20 mouse cellular contexts compared by ENCODE assay signal in the genomic region with DNA sequence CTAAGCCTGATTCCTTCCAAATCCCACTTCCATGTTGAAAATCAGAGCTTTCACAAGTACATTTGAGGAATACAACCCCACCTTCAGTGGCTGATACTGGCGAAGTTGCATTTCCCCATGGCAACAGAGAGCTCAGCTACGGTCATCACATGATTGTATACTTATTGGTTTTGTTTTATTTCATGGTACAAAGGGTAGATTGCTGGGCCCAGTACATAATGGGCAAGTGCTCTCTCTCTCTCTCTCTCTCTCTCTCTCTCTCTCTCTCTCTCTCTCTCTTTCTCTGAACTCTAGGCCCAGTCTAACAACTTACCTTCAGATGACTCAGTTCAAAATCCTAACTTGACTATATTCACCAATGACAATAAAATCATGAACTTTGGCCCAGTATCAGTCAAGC. TPM values are rescaled to one million over a fixed set of nuclear protein-coding genes. Genes with fewer than 3 reads are reported as not detected.
DNase-seq lines count a peak whose midpoint lies in the region; ATAC-seq lines count a peak whose summit lies in the region.
"Had no signal": no experiment of that assay in that cellular context is flagged by ENCODE, and none has a peak within 500 bp of the region (broad histone marks: within the 10 kb centered on the region; RNA-seq: fewer than 3 reads in every experiment).

No protein-coding gene starts in this region.

- H3K27me3 ChIP-seq in intestine, embryonic 16.5 days (replicated peaks; ENCODE audit: control insufficient read depth, insufficient read depth, low read length), result no peaks in the 10 kb centered on the region
- H3K27me3 ChIP-seq in liver, embryonic 11.5 days (replicated peaks; ENCODE audit: control insufficient read depth, insufficient read depth, low read length), result no peaks in the 10 kb centered on the region
- H3K27me3 ChIP-seq: embryonic facial prominence, embryonic 12.5 days had no signal

- H3K27ac ChIP-seq in intestine, embryonic 16.5 days (ENCODE audit: low read length), result no peak overlapping the region; the same call in 1 of the 2 replicates
- no peak overlapping the region for H3K27ac ChIP-seq in liver, embryonic 11.5 days (ENCODE audit: low read depth, low read length)
- H3K27ac ChIP-seq: embryonic facial prominence, embryonic 12.5 days; forebrain, embryonic 13.5 days had no signal

- peak; percentile 72 for ATAC-seq in intestine, embryonic 16.5 days
- ATAC-seq in liver, embryonic 11.5 days (replicated peaks; ENCODE audit: low FRiP score), result no peak
- ATAC-seq: forebrain, embryonic 13.5 days; forebrain, embryonic 16.5 days had no signal

- no peak overlapping the region for H3K4me3 ChIP-seq in intestine, embryonic 16.5 days (ENCODE audit: low read length)
- no peak overlapping the region for H3K4me3 ChIP-seq in liver, embryonic 11.5 days (ENCODE audit: low read depth, low read length)
- H3K4me3 ChIP-seq: embryonic facial prominence, embryonic 10.5 days; embryonic facial prominence, embryonic 12.5 days; forebrain, embryonic 13.5 days had no signal

- no peak overlapping the region for H3K9ac ChIP-seq in intestine, embryonic 16.5 days (ENCODE audit: low read depth, low read length)
- H3K9ac ChIP-seq in liver, embryonic 11.5 days (ENCODE audit: low read depth, low read length), result no peak overlapping the region
- H3K9ac ChIP-seq: embryonic facial prominence, embryonic 12.5 days; forebrain, embryonic 13.5 days had no signal

- H3K36me3 ChIP-seq in intestine, embryonic 16.5 days (ENCODE audit: control insufficient read depth, insufficient read depth, low read length), result no peaks in the 10 kb centered on the region
- no peaks in the 10 kb centered on the region for H3K36me3 ChIP-seq in liver, embryonic 11.5 days (ENCODE audit: control insufficient read depth, insufficient read depth, low read length)
- H3K36me3 ChIP-seq: embryonic facial prominence, embryonic 10.5 days; embryonic facial prominence, embryonic 12.5 days had no signal

- no peaks in the 10 kb centered on the region for H3K9me3 ChIP-seq in intestine, embryonic 16.5 days (ENCODE audit: control insufficient read depth, low read length)
- H3K9me3 ChIP-seq in liver, embryonic 11.5 days (ENCODE audit: control insufficient read depth, low read length), result no peaks in the 10 kb centered on the region
- H3K9me3 ChIP-seq: embryonic facial prominence, embryonic 10.5 days; embryonic facial prominence, embryonic 12.5 days; forebrain, embryonic 13.5 days had no signal

- H3K4me1 ChIP-seq in intestine, embryonic 16.5 days (ENCODE audit: control insufficient read depth, insufficient read depth, low read length), result peaks cover 6% of the 10 kb centered on the region; the same call in 1 of the 2 replicates
- no peaks in the 10 kb centered on the region for H3K4me1 ChIP-seq in liver, embryonic 11.5 days (replicated peaks; ENCODE audit: control insufficient read depth, insufficient read depth, low read length)

- WGBS in intestine, embryonic 16.5 days, result 76% methylated on average over 2 of the region's 2 CpGs
- WGBS in large intestine, adult 2 months, result 28% methylated on average over 2 of the region's 2 CpGs
- 87% methylated on average over 2 of the region's 2 CpGs for WGBS in liver, embryonic 11.5 days

- peak; percentile 21 for DNase-seq in large intestine, adult 2 months (ENCODE audit: low read depth, low spot score)
- no peak for DNase-seq in liver, embryonic 11.5 days (ENCODE audit: low spot score)
- no peak for DNase-seq in spleen, postnatal 36 days (ENCODE audit: low spot score in 2 of 2)
- no peak for DNase-seq in embryo, embryonic 10.5 days (ENCODE audit: low spot score)
- DNase-seq: adrenal gland, adult 2 months; adrenal gland, postnatal 10 days; adrenal gland, postnatal 25 days; cerebellum, adult 11 months; cerebellum, adult 18-20 months; cerebellum, adult 8-10 months; cerebellum, adult 9-11 months; cerebellum, postnatal 14 days; cerebellum, postnatal 36 days had no signal

- no peak overlapping the region for H3K4me2 ChIP-seq in intestine, embryonic 16.5 days (ENCODE audit: low read depth, low read length)
- H3K4me2 ChIP-seq in liver, embryonic 11.5 days, result no peak overlapping the region
- H3K4me2 ChIP-seq: embryonic facial prominence, embryonic 12.5 days; forebrain, embryonic 13.5 days had no signal

RNA-seq across cellular contexts. Expression of a gene that starts 52.5 kb away (rescaled TPM):
- not detected in 2 replicates for polyA plus RNA-seq in intestine, embryonic 16.5 days (2015; fragmentation: Nextera tagmentation; extraction: Ambion mirVana)
- polyA plus RNA-seq in large intestine, adult 2 months (2012; rRNA removed), result 0.17 TPM in 1 of 2 replicates, not detected in the other
- 0.53 TPM in 1 of 2 replicates, not detected in the other for polyA plus RNA-seq in liver, embryonic 11.5 days (2014; fragmentation: Nextera tagmentation; extraction: Ambion mirVana)
- polyA plus RNA-seq: adrenal gland, adult 2 months; brain, embryonic 14.5 days; C2C12; forebrain, embryonic 13.5 days; forebrain, embryonic 16.5 days had no signal
